Mouse (Mus musculus) heart, postnatal 0 days (tissue): ENCODE measurements around the gene Ipo9. TPM values are rescaled to one million over a fixed set of nuclear protein-coding genes. Genes with fewer than 3 reads are reported as not detected.

Source experiments
- ATAC-seq: fragments of 200-750 bp; cut with Nextera tagmentation; 2 replicates; pipeline ENCODE4 v1.8.0; 2017; ENCODE audit warnings: low read depth, moderate number of reproducible peaks, moderate library complexity; ENCODE audit not compliant: insufficient read depth
- DNase-seq: peaks from one replicate; pipeline ENCODE4 v3.0.0-alpha.2; 2016; ENCODE audit warnings: low spot score
- H3K27ac ChIP-seq: fragments of 300-500 bp; sonication (generic); 2 replicates; pipeline ENCODE4 v1.5.1; 2014; ENCODE audit warnings: low read depth, mild to moderate bottlenecking
- H3K27me3 ChIP-seq: fragments of 300-500 bp; sonication (generic); 2 replicates; pipeline ENCODE4 v1.6.1; 2014; ENCODE audit warnings: low read length, mixed read lengths; ENCODE audit not compliant: control insufficient read depth, insufficient read depth
- H3K36me3 ChIP-seq: fragments of 300-500 bp; sonication (generic); replicated peaks from 2 replicates; pipeline ENCODE4 v1.6.1; 2014; ENCODE audit warnings: low read length, mixed read lengths; ENCODE audit not compliant: control insufficient read depth, insufficient read depth
- H3K4me1 ChIP-seq: fragments of 300-500 bp; sonication (generic); 2 replicates; pipeline ENCODE4 v1.6.1; 2014; ENCODE audit warnings: antibody characterized with exemption; ENCODE audit not compliant: control insufficient read depth, insufficient read depth
- H3K4me2 ChIP-seq: fragments of 300-500 bp; sonication (generic); 2 replicates; pipeline ENCODE4 v1.6.1; 2014; ENCODE audit warnings: low read depth, mild to moderate bottlenecking, low read length, moderate library complexity
- H3K4me3 ChIP-seq: fragments of 300-500 bp; sonication (generic); 2 replicates; pipeline ENCODE4 v1.5.1; 2014; ENCODE audit warnings: low read depth, low read length
- H3K9ac ChIP-seq: fragments of 300-500 bp; sonication (generic); replicated peaks from 2 replicates; pipeline ENCODE4 v1.6.1; 2014; ENCODE audit warnings: low read depth, low read length, mixed read lengths
- H3K9me3 ChIP-seq: fragments of 300-500 bp; sonication (generic); replicated peaks from 2 replicates; pipeline ENCODE4 v1.6.1; 2016; ENCODE audit warnings: low read length; ENCODE audit not compliant: control insufficient read depth
- CTCF ChIP-seq: IDR thresholded peaks from 2 replicates; pipeline ENCODE4 v1.5.1; 2016; ENCODE audit warnings: antibody characterized with exemption, control low read depth, low read depth
- EP300 ChIP-seq: IDR thresholded peaks from 2 replicates; pipeline ENCODE4 v1.6.1; 2016; ENCODE audit warnings: antibody characterized with exemption, low read depth
- WGBS: fragments of 180-500 bp; shearing (Covaris S2); extraction: QIAGEN DNeasy Blood & Tissue Kit; methylation state at CpG from one replicate; pipeline ENCODE4 v1.1.7; 2014; 5-methylcytosine and 5-hydroxymethylcytosine counted together
- polyA plus RNA-seq: library from polyadenylated mRNA; unstranded; fragments of >200 nt; fragmentation: Nextera tagmentation; extraction: Ambion mirVana; gene quantifications from 2 replicates; pipeline ENCODE4 v1.2.1, GENCODE M21; 2015
- total RNA-seq: library from RNA; depleted of rRNA; stranded (reverse); fragments of >200 nt; gene quantifications from 2 replicates; pipeline ENCODE4 v1.2.3, GENCODE M21; 2014; ENCODE audit warnings: low replicate concordance

Gene Ipo9
- total and polyA plus RNA-seq, 2 experiments from 2014 or later: 32.3 to 41.0 TPM

DNA sequence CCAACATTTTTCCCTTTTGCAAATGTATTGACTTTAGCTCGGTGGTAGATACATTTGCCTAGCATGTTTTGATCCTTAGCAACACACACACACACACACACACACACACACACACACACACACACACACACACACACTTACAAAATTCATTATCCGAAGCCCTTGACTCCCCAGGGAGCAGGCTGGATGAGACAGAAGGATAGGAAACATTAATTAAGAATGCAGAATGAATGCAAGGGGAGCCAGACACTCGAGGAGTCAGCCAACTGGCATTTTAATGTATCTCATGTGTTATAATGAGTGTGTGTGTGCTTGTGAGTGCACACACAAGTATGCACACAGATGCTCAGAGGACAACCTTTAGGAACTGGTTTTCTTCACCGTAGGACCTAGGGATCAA lies 68.8 kb downstream of the Ipo9 start:
- H3K9ac ChIP-seq: no peak overlapping the region
- 80% methylated on average over 4 of the region's 4 CpGs for WGBS
- no peaks in the 10 kb centered on the region for H3K36me3 ChIP-seq
- DNase-seq (no peak), ATAC-seq (no peak)
- no peak overlapping the region for H3K4me3 ChIP-seq
- no peak overlapping the region for H3K27ac ChIP-seq
- no peaks in the 10 kb centered on the region for H3K4me1 ChIP-seq
- no peaks in the 10 kb centered on the region for H3K9me3 ChIP-seq
- TF ChIP-seq EP300 (no peak), CTCF (no peak)
- H3K4me2 ChIP-seq: no peak overlapping the region
- H3K27me3 ChIP-seq: peaks cover 7% of the 10 kb centered on the region; the same call in 1 of the 2 replicates

DNA sequence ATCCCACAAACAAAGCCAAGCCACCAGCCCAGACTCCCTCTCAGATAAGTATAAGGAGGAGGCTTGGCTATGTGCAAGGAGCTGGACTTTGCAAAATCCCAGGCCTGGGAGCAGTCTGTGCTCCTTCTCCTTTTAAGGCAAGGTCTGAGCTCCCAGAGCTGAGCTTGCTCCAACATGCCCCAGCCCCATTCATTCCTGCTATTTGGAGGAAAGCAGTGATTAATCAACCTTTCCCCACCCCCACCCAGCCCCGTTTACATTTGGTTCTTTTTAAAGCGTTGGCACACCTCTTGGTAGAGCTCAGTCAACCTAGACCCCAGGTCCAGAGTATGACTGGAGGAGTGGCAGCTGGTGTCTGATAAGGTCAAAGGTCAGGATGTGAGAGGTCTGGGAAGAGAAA lies 71.2 kb downstream of the Ipo9 start:
- H3K9me3 ChIP-seq: no peaks in the 10 kb centered on the region
- H3K27ac ChIP-seq: peak overlapping the region; percentile 32; the same call in 1 of the 2 replicates
- no peaks in the 10 kb centered on the region for H3K4me1 ChIP-seq
- ATAC-seq (no peak), DNase-seq (no peak)
- peaks cover 6% of the 10 kb centered on the region; the same call in 1 of the 2 replicates for H3K27me3 ChIP-seq
- no peak overlapping the region for H3K9ac ChIP-seq
- H3K4me2 ChIP-seq: no peak overlapping the region
- TF ChIP-seq EP300 (no peak), CTCF (no peak)
- no peaks in the 10 kb centered on the region for H3K36me3 ChIP-seq
- 21% methylated on average over 2 of the region's 2 CpGs for WGBS
- no peak overlapping the region for H3K4me3 ChIP-seq

DNA sequence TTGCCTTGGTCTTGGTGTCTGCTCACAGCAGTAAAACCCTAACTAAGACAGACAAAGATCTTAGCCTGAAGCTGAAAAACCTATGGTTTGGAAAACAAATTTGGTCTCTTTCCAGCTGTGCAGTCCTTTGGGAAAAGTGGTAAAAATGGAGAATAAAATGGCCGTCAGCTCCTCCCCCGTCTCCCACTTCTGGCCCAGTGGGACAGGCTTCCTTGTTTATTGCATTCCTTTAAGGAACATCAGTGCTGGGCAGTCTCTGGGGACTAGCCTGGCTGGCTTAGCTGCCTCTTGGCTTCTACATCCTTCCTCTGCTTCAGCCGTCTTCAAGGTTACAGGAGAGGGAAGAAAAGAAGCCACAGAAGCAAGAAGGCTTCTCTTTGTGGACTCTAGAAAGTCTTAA lies 78.3 kb downstream of the Ipo9 start:
- Histone ChIP-seq H3K36me3 (no peaks in the 10 kb centered on the region), H3K4me2 (no peak overlapping the region)

DNA sequence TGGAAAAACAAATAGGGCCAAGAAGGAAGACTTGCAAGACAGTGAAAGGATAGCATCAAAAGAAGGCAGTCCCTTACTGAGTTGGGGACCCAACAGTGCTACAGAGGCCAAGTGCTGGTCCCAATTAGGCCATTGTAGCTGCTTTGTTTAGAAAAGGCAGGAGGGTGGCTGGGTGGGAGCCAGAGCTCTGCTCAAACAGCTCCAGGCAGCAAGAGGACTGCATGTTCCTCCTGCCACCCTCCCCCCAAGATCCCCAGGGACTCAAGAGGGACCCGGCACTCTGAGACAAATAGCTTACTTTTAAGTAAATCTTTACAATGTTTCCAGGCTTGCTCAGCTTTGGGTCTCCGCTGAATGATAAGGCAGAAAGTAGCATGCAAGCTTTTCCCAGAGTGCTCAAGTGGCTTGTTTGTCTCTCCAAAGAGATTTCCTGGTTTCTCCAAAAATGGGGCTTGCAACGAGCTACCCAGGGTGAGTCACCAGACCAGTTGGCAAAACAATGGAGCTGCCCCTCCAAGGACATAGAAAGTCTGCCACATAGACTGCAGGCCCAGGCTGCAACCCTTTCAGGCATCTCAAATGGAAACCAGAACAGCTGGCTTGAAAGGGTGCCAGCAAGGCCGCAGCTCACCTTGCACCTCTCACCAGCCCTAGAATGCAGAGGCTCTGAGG lies 82.7 kb downstream of the Ipo9 start:
- 38% methylated on average over 4 of the region's 4 CpGs for WGBS
- Histone ChIP-seq H3K4me2 (no peak overlapping the region), H3K4me3 (no peak overlapping the region), H3K9me3 (no peaks in the 10 kb centered on the region), H3K4me1 (peaks cover 6% of the 10 kb centered on the region; the same call in 1 of the 2 replicates), H3K9ac (no peak overlapping the region), H3K36me3 (no peaks in the 10 kb centered on the region), H3K27me3 (no peaks in the 10 kb centered on the region), H3K27ac (peak overlapping the region; percentile 57)
- no peak for TF ChIP-seq EP300
- TF ChIP-seq CTCF: no peak
- no peak for DNase-seq
- ATAC-seq: peak; percentile 14; the same call in 1 of the 2 replicates

More for the DNA sequence above, 78.3 kb downstream of the Ipo9 start:
- 61% methylated on average over 3 of the region's 3 CpGs for WGBS
- H3K9me3 ChIP-seq: no peaks in the 10 kb centered on the region
- H3K27ac ChIP-seq: no peak overlapping the region
- TF ChIP-seq EP300: no peak
- TF ChIP-seq CTCF: no peak
- no peak overlapping the region for H3K9ac ChIP-seq
- DNase-seq (no peak), ATAC-seq (no peak)
- 0 out of 2 replicates have a peak, but pooled peaks cover 4% of the 10 kb centered on the region for H3K27me3 ChIP-seq
- H3K4me3 ChIP-seq: no peak overlapping the region
- H3K4me1 ChIP-seq: peaks cover 6% of the 10 kb centered on the region; the same call in 1 of the 2 replicates

DNA sequence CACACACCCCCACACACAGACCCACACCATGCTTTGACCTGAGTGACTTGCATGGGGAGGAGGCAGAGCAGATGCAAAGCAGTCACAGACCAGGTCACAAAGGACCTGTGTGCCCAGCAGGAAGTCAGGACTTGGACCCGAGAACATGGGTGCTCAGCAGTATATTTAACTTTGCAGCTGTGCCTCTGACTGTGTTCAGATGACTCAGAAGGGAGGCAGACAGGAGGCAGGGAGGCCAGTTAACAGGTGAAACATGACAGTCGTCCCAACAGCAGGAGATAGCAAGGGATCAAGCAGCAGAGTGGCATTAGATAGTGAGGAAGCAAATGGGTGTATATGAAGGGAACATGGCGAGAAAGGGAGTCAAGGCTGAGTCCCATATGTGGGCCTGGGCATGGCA lies 83.4 kb downstream of the Ipo9 start:
- H3K27me3 ChIP-seq: no peaks in the 10 kb centered on the region
- no peaks in the 10 kb centered on the region for H3K9me3 ChIP-seq
- no peaks in the 10 kb centered on the region for H3K36me3 ChIP-seq
- H3K4me2 ChIP-seq: no peak overlapping the region
- ATAC-seq (no peak), DNase-seq (no peak)
- no peak overlapping the region for H3K9ac ChIP-seq
- H3K27ac ChIP-seq: no peak overlapping the region
- 59% methylated on average over 3 of the region's 3 CpGs for WGBS
- H3K4me1 ChIP-seq: peaks cover 6% of the 10 kb centered on the region; the same call in 1 of the 2 replicates
- no peak overlapping the region for H3K4me3 ChIP-seq
- TF ChIP-seq EP300 (no peak), CTCF (no peak)

DNA sequence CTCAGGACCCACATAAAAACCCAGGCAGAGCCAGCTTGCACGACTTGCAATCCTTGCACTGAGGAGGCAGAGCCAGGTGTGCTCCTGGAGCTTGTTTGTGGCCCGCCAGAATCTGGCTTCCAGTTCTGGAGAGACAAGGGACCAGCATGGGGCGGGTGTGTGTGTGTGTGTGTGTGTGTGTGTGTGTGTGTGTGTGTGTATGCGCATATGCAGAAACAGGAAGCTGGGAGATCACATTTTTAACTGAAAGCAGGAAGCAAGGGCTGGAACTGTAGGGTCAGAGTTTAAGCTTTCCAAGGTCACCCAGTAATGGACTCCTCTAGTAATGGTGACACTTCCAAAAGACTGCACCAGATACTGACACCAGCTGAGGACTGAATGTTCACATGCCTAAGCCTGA lies 86.3 kb downstream of the Ipo9 start:
- no peak overlapping the region for H3K4me3 ChIP-seq
- H3K4me2 ChIP-seq: no peak overlapping the region
- 61% methylated on average over 4 of the region's 4 CpGs for WGBS
- H3K36me3 ChIP-seq: no peaks in the 10 kb centered on the region
- ATAC-seq (no peak), DNase-seq (no peak)
- no peaks in the 10 kb centered on the region for H3K27me3 ChIP-seq
- no peak overlapping the region for H3K9ac ChIP-seq
- TF ChIP-seq EP300: no peak
- TF ChIP-seq CTCF: no peak
- no peaks in the 10 kb centered on the region for H3K9me3 ChIP-seq
- H3K4me1 ChIP-seq: peaks cover 6% of the 10 kb centered on the region; the same call in 1 of the 2 replicates
- no peak overlapping the region for H3K27ac ChIP-seq
